Mouse (Mus musculus): ENCODE measurements around the gene Npdc1. TPM values are rescaled to one million over a fixed set of nuclear protein-coding genes. Genes with fewer than 3 reads are reported as not detected.
A peak's percentile ranks its signal among the peaks of the same experiment; 100 is the strongest.
"Not testable (repeated sequence)": the region's sequence is repeated elsewhere in the genome, so short reads cannot be mapped to it uniquely, and the experiment has no call there.

Npdc1 gene
- polyA plus RNA-seq, 1 experiment from 2014 or later, result 42.5 TPM

DNA sequence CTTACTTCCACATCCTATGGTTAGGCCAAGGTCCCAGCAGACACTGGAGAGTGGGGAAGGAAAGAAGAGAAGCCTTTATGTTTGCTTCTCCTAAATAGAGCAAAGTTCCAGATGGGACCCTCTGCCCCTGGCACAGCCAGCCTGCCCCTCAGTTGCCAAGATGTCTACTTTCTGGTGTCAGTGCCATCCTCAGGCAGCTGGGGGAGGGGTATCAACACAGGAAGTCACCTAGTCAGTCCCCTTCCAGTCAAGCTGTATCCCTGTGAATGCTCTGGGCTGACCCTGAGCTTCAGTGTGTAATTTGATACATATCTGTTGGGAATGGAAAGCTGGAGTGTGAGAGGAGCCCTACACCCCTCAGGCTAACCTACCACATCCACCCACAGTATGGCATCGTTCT, 2.1 kb upstream of the Npdc1 start:
- peaks cover 27% of the 10 kb centered on the region for H3K4me1 ChIP-seq
- no peak overlapping the region for H3K4me3 ChIP-seq
- no peak overlapping the region for H3K4me2 ChIP-seq
- no peaks in the 10 kb centered on the region for H3K36me3 ChIP-seq
- no peak for ATAC-seq (ENCODE audit: insufficient number of reproducible peaks, insufficient read depth, low FRiP score, low TSS enrichment, low read depth)
- WGBS, result 24% methylated on average over 1 of the region's 1 CpGs
- no peak overlapping the region for H3K9ac ChIP-seq
- H3K9me3 ChIP-seq, result no peaks in the 10 kb centered on the region
- H3K27ac ChIP-seq, result no peak overlapping the region
- peaks cover 84% of the 10 kb centered on the region for H3K27me3 ChIP-seq

DNA sequence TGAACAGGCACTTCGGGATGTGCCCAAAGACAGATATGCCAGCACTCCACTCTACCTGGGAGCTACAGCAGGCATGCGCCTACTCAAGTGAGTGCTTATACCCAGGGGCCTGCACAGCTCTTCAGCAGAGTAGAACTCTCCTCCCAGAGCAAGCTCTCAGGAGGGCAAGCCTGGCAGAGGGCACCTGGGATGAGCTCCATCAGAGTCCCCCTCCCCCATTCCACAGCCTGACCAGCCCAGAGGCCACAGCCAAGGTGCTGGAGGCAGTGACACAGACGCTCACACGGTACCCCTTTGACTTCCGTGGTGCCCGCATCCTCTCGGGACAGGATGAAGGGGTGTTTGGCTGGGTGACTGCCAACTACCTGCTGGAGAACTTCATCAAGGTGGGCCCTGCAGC, 1.1 kb upstream of the Npdc1 start:
- Histone ChIP-seq H3K9ac (no peak overlapping the region), H3K9me3 (no peaks in the 10 kb centered on the region), H3K4me2 (no peak overlapping the region), H3K36me3 (no peaks in the 10 kb centered on the region), H3K4me1 (peaks cover 32% of the 10 kb centered on the region), H3K27ac (no peak overlapping the region), H3K27me3 (peaks cover 94% of the 10 kb centered on the region), H3K4me3 (no peak overlapping the region)
- no peak for ATAC-seq (ENCODE audit: insufficient number of reproducible peaks, insufficient read depth, low FRiP score, low TSS enrichment, low read depth)
- WGBS, result 93% methylated on average over 7 of the region's 7 CpGs

DNA sequence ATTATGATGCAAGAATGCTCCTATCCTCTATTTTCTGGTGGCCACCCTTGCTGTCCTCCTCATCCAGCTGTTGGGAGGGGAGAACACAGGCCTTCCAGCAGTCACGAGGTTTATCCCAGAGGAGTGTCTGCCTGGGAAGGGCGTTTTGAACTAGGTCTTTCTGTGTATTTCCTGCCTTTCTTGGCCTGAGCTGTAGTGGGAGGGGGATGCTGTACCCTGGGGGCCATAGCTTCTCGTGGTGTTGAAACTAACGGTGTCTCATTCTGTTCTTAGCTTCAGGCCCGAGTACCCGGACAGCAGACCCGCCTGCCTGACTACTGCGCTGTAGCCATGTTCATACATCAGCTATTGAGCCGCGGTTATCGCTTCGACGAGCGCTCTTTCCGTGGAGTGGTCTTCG, 1.1 kb downstream of the Npdc1 start:
- no peaks in the 10 kb centered on the region for H3K9me3 ChIP-seq
- WGBS, result 17% methylated on average over 16 of the region's 16 CpGs
- H3K4me1 ChIP-seq, result peaks cover 26% of the 10 kb centered on the region
- H3K9ac ChIP-seq, result no peak overlapping the region
- H3K36me3 ChIP-seq, result no peaks in the 10 kb centered on the region
- H3K4me3 ChIP-seq, result 0 out of 2 replicates have a peak overlapping the region, but pooled peaks have one; percentile 11
- peaks cover 96% of the 10 kb centered on the region for H3K27me3 ChIP-seq
- no peak for ATAC-seq (ENCODE audit: insufficient number of reproducible peaks, insufficient read depth, low FRiP score, low TSS enrichment, low read depth)
- peak overlapping the region; percentile 37 for H3K4me2 ChIP-seq
- no peak overlapping the region for H3K27ac ChIP-seq

DNA sequence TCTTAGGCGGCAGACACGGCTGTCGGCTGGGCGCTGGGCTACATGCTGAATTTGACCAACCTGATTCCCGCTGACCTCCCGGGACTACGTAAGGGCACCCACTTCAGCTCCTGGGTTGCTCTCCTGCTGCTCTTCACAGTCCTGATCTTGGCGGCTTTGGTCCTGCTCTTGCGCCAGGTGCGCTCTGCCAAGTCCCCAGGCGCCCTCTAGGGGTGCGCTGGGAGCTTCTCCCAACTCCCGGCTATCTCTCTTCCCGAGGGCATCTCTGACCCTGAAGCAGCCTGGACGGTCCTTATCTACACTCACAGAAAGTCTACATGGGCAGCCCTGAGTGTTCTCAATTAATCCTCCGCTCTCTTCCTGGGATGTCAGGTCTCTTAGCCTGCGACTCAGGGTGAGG, 1.6 kb downstream of the Npdc1 start:
- Histone ChIP-seq H3K27ac (no peak overlapping the region), H3K36me3 (no peaks in the 10 kb centered on the region), H3K9me3 (no peaks in the 10 kb centered on the region), H3K4me2 (peak overlapping the region; percentile 37), H3K4me1 (peaks cover 23% of the 10 kb centered on the region), H3K27me3 (peaks cover 95% of the 10 kb centered on the region), H3K4me3 (0 out of 2 replicates have a peak overlapping the region, but pooled peaks have one; percentile 11), H3K9ac (no peak overlapping the region)
- 4% methylated on average over 17 of the region's 17 CpGs for WGBS
- no peak for ATAC-seq (ENCODE audit: insufficient number of reproducible peaks, insufficient read depth, low FRiP score, low TSS enrichment, low read depth)

DNA sequence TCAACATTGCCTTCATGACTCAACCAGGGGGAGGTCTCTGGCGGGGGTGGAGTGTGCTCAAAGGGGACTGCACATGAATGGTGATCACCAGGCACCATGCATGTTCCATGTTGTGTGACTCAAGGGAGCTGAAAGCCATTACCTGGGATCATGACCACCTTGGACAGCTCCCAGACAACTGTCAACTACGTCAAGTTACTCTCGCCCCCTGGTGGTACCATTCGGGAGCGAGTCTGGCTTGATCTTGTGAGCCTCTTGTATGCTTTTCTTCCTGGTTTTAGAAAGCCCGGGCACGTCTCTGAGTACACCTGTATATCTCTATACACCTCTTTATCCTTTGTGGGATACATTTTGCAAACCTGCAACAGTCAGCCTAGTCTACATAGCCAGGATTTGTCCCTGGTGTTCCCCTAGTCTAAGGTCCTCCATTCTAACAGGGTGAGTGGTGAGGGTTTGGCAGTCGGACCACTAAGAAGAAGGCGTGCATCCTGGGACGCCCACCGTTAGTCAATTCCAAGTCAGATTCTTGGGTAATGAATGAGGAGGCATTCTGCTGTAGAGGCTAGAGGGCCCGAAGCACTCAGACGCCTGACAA, 3.3 kb downstream of the Npdc1 start:
- H3K27me3 ChIP-seq, result peaks cover 87% of the 10 kb centered on the region
- H3K9me3 ChIP-seq, result no peaks in the 10 kb centered on the region
- under 1% methylated on average over 13 of the region's 13 CpGs for WGBS
- H3K36me3 ChIP-seq, result no peaks in the 10 kb centered on the region
- H3K9ac ChIP-seq, result peak overlapping the region; percentile 74
- H3K4me3 ChIP-seq, result peak overlapping the region; percentile 63
- H3K27ac ChIP-seq, result no peak overlapping the region; the same call in 1 of the 2 replicates
- H3K4me1 ChIP-seq, result peaks cover 14% of the 10 kb centered on the region; the same call in 1 of the 2 replicates
- peak overlapping the region; percentile 80 for H3K4me2 ChIP-seq
- ATAC-seq (ENCODE audit: insufficient number of reproducible peaks, insufficient read depth, low FRiP score, low TSS enrichment, low read depth), result 0 out of 2 replicates have a peak, but pooled peaks have one; percentile 33

DNA sequence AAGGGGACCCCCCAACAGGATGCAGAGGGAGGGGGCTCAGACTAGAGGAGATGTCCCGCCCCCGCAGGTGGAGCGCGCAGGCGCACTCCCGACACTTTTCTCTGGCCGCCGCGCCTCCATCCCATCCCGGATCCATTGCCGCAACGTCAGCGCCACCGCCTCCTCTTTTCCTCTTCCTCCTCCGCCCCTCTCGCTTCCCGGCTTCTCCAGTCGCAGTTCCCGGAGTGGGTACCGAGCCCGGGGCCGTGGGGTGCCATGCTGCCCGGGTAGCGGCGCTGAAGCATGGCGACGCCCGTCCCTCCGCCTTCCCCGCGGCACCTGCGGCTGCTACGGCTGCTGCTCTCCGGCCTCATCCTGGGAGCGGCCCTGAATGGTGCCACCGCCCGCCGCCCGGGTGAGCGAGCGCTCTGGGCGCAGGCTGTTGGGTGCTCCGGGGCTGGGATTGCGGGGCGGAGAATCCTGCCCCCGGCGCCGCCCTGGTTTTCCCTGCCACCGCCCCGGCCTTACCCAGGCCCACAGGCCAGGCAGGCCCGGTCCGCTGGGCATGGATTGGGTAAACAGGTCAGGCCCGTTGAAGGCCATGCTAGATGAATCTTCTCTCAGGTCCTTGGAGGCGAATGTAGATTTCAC, 3.9 kb downstream of the Npdc1 start:
- Histone ChIP-seq H3K4me1 (peaks cover 14% of the 10 kb centered on the region; the same call in 1 of the 2 replicates), H3K9ac (peak overlapping the region; percentile 74), H3K4me3 (peak overlapping the region; percentile 63), H3K4me2 (peak overlapping the region; percentile 80), H3K9me3 (no peaks in the 10 kb centered on the region), H3K36me3 (no peaks in the 10 kb centered on the region), H3K27me3 (peaks cover 81% of the 10 kb centered on the region), H3K27ac (no peak overlapping the region; the same call in 1 of the 2 replicates)
- WGBS, result 2% methylated on average over 53 of the region's 54 CpGs
- no peak for ATAC-seq (ENCODE audit: insufficient number of reproducible peaks, insufficient read depth, low FRiP score, low TSS enrichment, low read depth)

DNA sequence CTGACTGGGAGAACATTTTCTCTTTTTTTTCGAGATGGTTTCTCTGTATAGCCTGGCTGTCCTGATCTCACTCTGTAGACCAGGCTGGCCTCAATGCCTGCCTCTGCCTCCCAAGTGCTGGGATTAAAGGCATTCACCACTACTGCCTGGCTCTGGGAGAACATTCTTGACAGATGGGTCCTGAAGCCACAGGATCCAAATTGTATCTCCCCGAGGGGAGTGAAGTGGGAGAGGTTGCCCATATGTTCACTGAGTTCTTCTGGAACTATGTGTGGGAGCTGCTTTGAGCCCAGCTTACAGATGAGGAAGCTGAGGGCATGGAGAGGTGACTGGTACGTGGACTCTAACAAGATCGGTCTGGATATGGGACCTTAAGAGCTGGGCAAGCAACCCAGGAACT, 4.8 kb downstream of the Npdc1 start:
- Histone ChIP-seq H3K27me3 (peaks cover 72% of the 10 kb centered on the region), H3K9ac (no peak overlapping the region), H3K27ac (no peak overlapping the region), H3K36me3 (no peaks in the 10 kb centered on the region), H3K9me3 (no peaks in the 10 kb centered on the region), H3K4me1 (peaks cover 14% of the 10 kb centered on the region; the same call in 1 of the 2 replicates), H3K4me2 (peak overlapping the region; percentile 80), H3K4me3 (peak overlapping the region; percentile 63)
- WGBS, result 86% methylated on average over 4 of the region's 4 CpGs
- ATAC-seq (ENCODE audit: insufficient number of reproducible peaks, insufficient read depth, low FRiP score, low TSS enrichment, low read depth), result no peak

DNA sequence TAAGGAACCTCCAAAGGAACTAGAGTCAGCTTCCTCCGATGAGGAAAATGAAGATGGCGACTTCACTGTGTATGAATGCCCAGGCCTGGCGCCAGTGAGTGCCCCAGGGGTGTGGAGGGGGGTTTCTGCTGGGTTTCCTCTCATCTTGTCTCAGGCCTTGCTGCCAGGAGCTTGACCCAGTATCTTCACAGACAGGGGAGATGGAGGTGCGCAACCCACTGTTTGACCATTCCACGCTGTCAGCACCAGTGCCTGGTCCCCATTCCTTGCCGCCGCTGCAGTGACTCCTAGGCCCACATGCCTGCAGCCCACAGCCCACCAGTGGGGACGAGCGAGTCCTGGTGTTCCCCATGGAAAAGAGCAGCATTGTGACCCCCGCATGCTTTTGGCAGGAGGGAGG, 9.8 kb downstream of the Npdc1 start:
- H3K4me3 ChIP-seq, result no peak overlapping the region
- H3K4me1 ChIP-seq, result no peaks in the 10 kb centered on the region
- no peak overlapping the region for H3K4me2 ChIP-seq
- no peak overlapping the region for H3K27ac ChIP-seq
- H3K9me3 ChIP-seq, result no peaks in the 10 kb centered on the region
- ATAC-seq (ENCODE audit: insufficient number of reproducible peaks, insufficient read depth, low FRiP score, low TSS enrichment, low read depth), result no peak
- H3K36me3 ChIP-seq, result no peaks in the 10 kb centered on the region
- H3K9ac ChIP-seq, result no peak overlapping the region
- 83% methylated on average over 10 of the region's 10 CpGs for WGBS
- peaks cover 29% of the 10 kb centered on the region for H3K27me3 ChIP-seq

DNA sequence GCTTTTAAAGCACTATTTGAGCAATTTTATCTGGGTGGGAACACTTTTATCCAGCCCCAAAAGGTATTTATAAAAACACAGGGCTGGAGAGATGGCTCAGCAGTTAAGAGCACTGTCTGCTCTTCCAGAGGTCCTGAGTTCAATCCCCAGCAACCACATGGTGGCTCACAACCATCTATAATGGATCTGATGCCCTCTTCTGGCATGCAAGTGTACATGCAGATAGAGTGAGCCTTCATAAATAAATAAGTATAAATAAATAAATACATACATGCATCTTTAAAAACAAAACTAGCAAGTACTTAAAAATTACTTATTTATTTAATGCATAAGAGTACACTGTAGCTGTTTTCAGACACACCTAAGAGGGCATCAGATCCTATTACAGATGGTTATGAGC, 14.3 kb downstream of the Npdc1 start:
- H3K27me3 ChIP-seq; H3K9me3 ChIP-seq; H3K4me2 ChIP-seq; H3K36me3 ChIP-seq; H3K4me3 ChIP-seq; H3K27ac ChIP-seq; H3K9ac ChIP-seq; ATAC-seq (ENCODE audit: insufficient number of reproducible peaks, insufficient read depth, low FRiP score, low TSS enrichment, low read depth); H3K4me1 ChIP-seq: not testable (repeated sequence)

DNA sequence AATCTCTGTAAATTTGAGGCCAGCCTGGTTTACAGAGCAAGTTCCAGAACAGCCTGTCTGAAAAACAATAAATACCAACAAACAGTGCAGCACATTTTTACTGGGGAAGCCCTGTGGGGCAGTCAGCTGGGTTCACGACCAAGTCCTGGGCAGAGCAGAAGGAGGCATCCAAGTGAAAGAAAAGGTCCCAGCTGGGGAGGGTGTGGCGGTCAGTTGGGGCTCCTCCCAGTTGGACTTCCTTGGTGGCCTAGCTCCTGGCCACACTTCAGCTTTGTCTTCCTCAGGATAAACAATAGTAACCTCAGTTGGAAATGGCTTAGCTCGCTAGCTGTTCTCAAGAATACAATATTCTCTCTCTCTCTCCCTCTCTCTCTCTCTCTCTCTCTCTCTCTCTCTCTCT, 18.3 kb downstream of the Npdc1 start:
- H3K9ac ChIP-seq, result no peak overlapping the region
- H3K4me1 ChIP-seq, result no peaks in the 10 kb centered on the region
- no peaks in the 10 kb centered on the region for H3K9me3 ChIP-seq
- no peak overlapping the region for H3K4me3 ChIP-seq
- H3K27ac ChIP-seq, result no peak overlapping the region
- 19% methylated on average over 3 of the region's 3 CpGs for WGBS
- peaks cover under 1% of the 10 kb centered on the region; the same call in 1 of the 2 replicates for H3K27me3 ChIP-seq
- H3K4me2 ChIP-seq, result no peak overlapping the region
- ATAC-seq (ENCODE audit: insufficient number of reproducible peaks, insufficient read depth, low FRiP score, low TSS enrichment, low read depth), result no peak
- no peaks in the 10 kb centered on the region for H3K36me3 ChIP-seq

DNA sequence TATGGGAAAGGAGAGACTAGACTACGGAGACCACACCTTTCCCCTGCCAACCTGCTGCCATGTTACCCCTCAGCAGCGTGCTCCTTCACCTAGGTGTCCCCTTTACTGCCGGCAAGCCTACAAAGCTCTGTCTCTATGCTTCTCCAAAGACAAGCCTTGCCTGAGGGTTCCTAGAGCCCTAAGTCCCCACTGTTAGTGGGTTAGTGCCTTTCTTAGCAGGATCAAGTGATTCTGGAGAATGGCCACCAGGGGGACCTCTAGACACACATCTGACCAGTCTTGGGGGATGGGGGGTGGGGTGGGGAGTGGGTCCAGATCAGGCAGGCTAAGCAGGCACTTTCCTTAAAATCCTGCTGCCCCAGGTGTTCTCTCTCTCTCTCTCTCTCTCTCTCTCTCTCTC, 22.7 kb downstream of the Npdc1 start:
- no peak for ATAC-seq (ENCODE audit: insufficient number of reproducible peaks, insufficient read depth, low FRiP score, low TSS enrichment, low read depth)
- H3K4me1 ChIP-seq, result no peaks in the 10 kb centered on the region
- H3K27ac ChIP-seq, result no peak overlapping the region
- WGBS, result 21% methylated on average over 3 of the region's 3 CpGs
- H3K27me3 ChIP-seq, result peaks cover 42% of the 10 kb centered on the region
- no peak overlapping the region for H3K4me2 ChIP-seq
- no peaks in the 10 kb centered on the region for H3K36me3 ChIP-seq
- no peak overlapping the region for H3K4me3 ChIP-seq
- H3K9me3 ChIP-seq, result no peaks in the 10 kb centered on the region
- H3K9ac ChIP-seq, result no peak overlapping the region

Data from embryonic facial prominence, embryonic 13.5 days (tissue).